Mouse (Mus musculus) bone marrow macrophage, adult 2 months (primary cell): Measurements from ENCODE around the gene Coro7. TPM values are rescaled to one million over a fixed set of nuclear protein-coding genes. Genes with fewer than 3 reads are reported as not detected.

ENCODE experiments used
- H3K27ac ChIP-seq: 2 replicates; pipeline ENCODE4 v1.5.1; 2012; ENCODE audit warnings: low read depth, low read length; ENCODE audit not compliant: insufficient read depth
- H3K4me1 ChIP-seq: 2 replicates; pipeline ENCODE4 v1.6.1; 2012; ENCODE audit warnings: low read length; ENCODE audit not compliant: control insufficient read depth, insufficient read depth
- H3K4me3 ChIP-seq: 2 replicates; pipeline ENCODE4 v1.5.1; 2012; ENCODE audit warnings: mild to moderate bottlenecking, low read length, moderate library complexity; ENCODE audit not compliant: insufficient read depth
- CTCF ChIP-seq: IDR thresholded peaks from 2 replicates; pipeline ENCODE4 v1.5.1; 2012; ENCODE audit warnings: low read depth, mild to moderate bottlenecking, low read length, moderate library complexity
- POLR2A ChIP-seq: IDR thresholded peaks from 2 replicates; pipeline ENCODE4 v1.6.1; 2012; ENCODE audit warnings: mild to moderate bottlenecking, low read depth, low read length, borderline replicate concordance
- polyA plus RNA-seq: library from polyadenylated mRNA; stranded (reverse); fragments of >200 nt; gene quantifications from 2 replicates; pipeline ENCODE4 v1.2.4, GENCODE M21; 2012; ENCODE audit not compliant: missing spikeins, insufficient read depth, insufficient read length

The Coro7 gene
- polyA plus RNA-seq, 1 experiment: 110 TPM

GRCm38 (mm10) chr16:4624481-4625110 lies 55.0 kb downstream of the Coro7 start, which contains the start of gene Pam16:
TSS of gene Pam16 (minus strand) at chr16:4624988.
- Histone ChIP-seq H3K27ac (peak within 1 kb of the TSS; percentile 42), H3K4me1 (peaks cover 25% of the 10 kb centered on the region), H3K4me3 (peak within 1 kb of the TSS; percentile 84)
- TF ChIP-seq POLR2A: no peak
- TF ChIP-seq CTCF: no peak

DNA sequence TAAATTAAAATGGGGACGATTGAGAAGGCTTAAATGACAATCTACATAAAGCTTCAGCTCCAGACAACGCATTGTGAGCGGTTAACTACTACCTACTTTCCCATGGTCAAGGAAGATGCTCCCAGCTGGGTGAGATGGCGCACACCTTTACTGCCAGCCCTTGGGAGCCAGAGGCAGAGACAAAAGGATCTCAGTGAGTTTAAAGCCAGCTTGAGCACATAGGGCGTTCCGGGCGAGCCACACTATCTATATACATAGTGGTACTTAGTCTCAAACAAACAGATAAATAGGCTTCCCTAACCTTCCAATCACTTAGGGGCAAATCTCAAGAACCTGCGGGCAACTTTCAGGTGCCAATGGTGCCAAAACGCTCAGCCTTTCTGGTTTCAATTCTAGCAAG lies 55.5 kb downstream of the Coro7 start:
- Histone ChIP-seq H3K27ac (peak overlapping the region; percentile 42; the same call in 1 of the 2 replicates), H3K4me1 (peaks cover 25% of the 10 kb centered on the region), H3K4me3 (peak overlapping the region; percentile 84)
- TF ChIP-seq POLR2A (no peak), CTCF (no peak)

DNA sequence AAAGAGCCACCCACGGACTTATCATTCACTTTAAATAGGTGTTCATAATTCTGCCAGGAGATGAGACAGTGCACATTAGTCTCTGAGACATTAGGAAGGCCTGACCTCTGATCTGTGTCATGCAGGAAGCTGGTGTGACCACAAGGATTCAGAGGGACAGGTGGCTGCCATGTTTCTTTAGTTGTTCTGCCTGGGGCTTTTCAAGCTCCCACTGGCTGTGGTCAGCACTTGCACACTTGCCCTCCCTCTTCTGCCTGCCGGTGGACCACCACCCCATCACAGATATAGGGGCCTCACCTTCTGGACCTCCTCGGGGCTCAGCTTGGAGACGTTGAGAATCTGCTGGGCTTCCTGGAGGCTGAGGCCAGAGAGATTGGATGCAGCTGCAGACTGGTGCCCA lies 62.7 kb downstream of the Coro7 start:
- peaks cover 7% of the 10 kb centered on the region; the same call in 1 of the 2 replicates for H3K4me1 ChIP-seq
- no peak overlapping the region for H3K27ac ChIP-seq
- no peak overlapping the region for H3K4me3 ChIP-seq
- TF ChIP-seq POLR2A: no peak

- H3K4me1 ChIP-seq: peaks cover 2% of the 10 kb centered on the region; the same call in 1 of the 2 replicates
- TF ChIP-seq POLR2A (no peak), CTCF (no peak)
- no peak overlapping the region for H3K27ac ChIP-seq
- no peak overlapping the region for H3K4me3 ChIP-seq
Observed at GRCm38 (mm10) chr16:4615297-4615696, 64.3 kb downstream of the Coro7 start.

- TF ChIP-seq CTCF (no peak), POLR2A (no peak)
- Histone ChIP-seq H3K27ac (no peak overlapping the region), H3K4me1 (peaks cover 2% of the 10 kb centered on the region; the same call in 1 of the 2 replicates), H3K4me3 (no peak overlapping the region)
Observed at GRCm38 (mm10) chr16:4614639-4615038, 64.9 kb downstream of the Coro7 start.

GRCm38 (mm10) chr16:4613736-4614135 lies 65.8 kb downstream of the Coro7 start:
- Histone ChIP-seq H3K27ac (no peak overlapping the region), H3K4me1 (peaks cover 2% of the 10 kb centered on the region; the same call in 1 of the 2 replicates), H3K4me3 (no peak overlapping the region)
- TF ChIP-seq POLR2A: no peak
- TF ChIP-seq CTCF: no peak

GRCm38 (mm10) chr16:4611676-4612075 lies 67.9 kb downstream of the Coro7 start:
- no peak overlapping the region for H3K4me3 ChIP-seq
- TF ChIP-seq CTCF: no peak
- no peak for TF ChIP-seq POLR2A
- no peak overlapping the region for H3K27ac ChIP-seq
- peaks cover 7% of the 10 kb centered on the region for H3K4me1 ChIP-seq

DNA sequence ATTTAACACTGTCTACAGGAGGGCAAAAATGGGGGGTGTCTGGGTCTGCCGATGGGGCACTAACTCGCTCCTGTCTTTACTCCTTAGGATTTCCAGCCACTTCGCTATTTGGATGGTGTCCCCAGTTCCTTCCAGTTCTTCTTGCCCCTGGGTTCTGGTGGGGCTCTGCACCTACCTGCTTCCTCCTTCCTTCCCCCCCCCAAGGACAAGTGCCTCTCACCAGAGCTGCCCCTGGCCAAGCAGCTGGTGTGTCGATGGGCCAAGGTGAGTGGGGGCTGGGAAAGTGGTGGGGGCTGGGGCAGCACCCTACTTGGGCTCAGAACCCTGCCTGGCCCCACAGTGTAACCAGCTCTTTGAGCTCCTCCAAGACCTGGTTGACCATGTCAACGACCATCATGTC lies 68.4 kb downstream of the Coro7 start:
- H3K4me1 ChIP-seq: peaks cover 12% of the 10 kb centered on the region
- H3K27ac ChIP-seq: no peak overlapping the region
- no peak for TF ChIP-seq CTCF
- TF ChIP-seq POLR2A: no peak
- H3K4me3 ChIP-seq: no peak overlapping the region

GRCm38 (mm10) chr16:4608532-4609059 lies 71.0 kb downstream of the Coro7 start:
- Histone ChIP-seq H3K4me1 (peaks cover 14% of the 10 kb centered on the region), H3K27ac (no peak overlapping the region), H3K4me3 (no peak overlapping the region)
- TF ChIP-seq CTCF (no peak), POLR2A (no peak)

GRCm38 (mm10) chr16:4607818-4608531 lies 71.6 kb downstream of the Coro7 start:
- no peak overlapping the region for H3K4me3 ChIP-seq
- no peak overlapping the region for H3K27ac ChIP-seq

More at GRCm38 (mm10) chr16:4607818-4608531, 71.6 kb downstream of the Coro7 start:
- TF ChIP-seq CTCF (peak; percentile 80), POLR2A (no peak)
- H3K4me1 ChIP-seq: peaks cover 14% of the 10 kb centered on the region
